Mouse (Mus musculus) embryonic fibroblast, embryonic 13.5 days (primary cell): ENCODE measurements around the gene Bcat2.

Experiments
- CTCF ChIP-seq: IDR thresholded peaks from 2 replicates; pipeline ENCODE4 v1.5.1; 2011; ENCODE audit warnings: mild to moderate bottlenecking, control low read depth, low read length, moderate library complexity, borderline replicate concordance; ENCODE audit not compliant: insufficient read depth
- POLR2A ChIP-seq: IDR thresholded peaks from 2 replicates; pipeline ENCODE4 v1.6.1; 2011; ENCODE audit warnings: low read depth, mild to moderate bottlenecking, control low read depth, low read length, moderate library complexity

- TF ChIP-seq POLR2A (no peak; the same call in none of the 2 replicates), CTCF (no peak)
Observed at GRCm38 (mm10) chr7:45567780-45568516, 2.0 kb upstream of the Bcat2 start.
